Mouse (Mus musculus) forebrain, embryonic 10.5 days (tissue): ENCODE data around the gene Col26a1. TPM values are rescaled to one million over a fixed set of nuclear protein-coding genes. Genes with fewer than 3 reads are reported as not detected.

ENCODE experiments used
- DNase-seq: peaks from one replicate; pipeline ENCODE4 v3.0.0-alpha.2; 2017; ENCODE audit warnings: low spot score; ENCODE audit errors: extremely low spot score
- H3K27ac ChIP-seq: fragments of 300-500 bp; sonication (generic); 2 replicates; pipeline ENCODE4 v1.5.1; 2016; ENCODE audit warnings: mild to moderate bottlenecking
- H3K27me3 ChIP-seq: fragments of 300-500 bp; sonication (generic); 2 replicates; pipeline ENCODE4 v1.6.1; 2016; ENCODE audit warnings: mild to moderate bottlenecking; ENCODE audit not compliant: poor library complexity, severe bottlenecking
- H3K36me3 ChIP-seq: fragments of 300-500 bp; sonication (generic); replicated peaks from 2 replicates; pipeline ENCODE4 v1.6.1; 2016; ENCODE audit warnings: mild to moderate bottlenecking, moderate library complexity
- H3K4me1 ChIP-seq: fragments of 300-500 bp; sonication (generic); 2 replicates; pipeline ENCODE4 v1.6.1; 2016
- H3K4me3 ChIP-seq: fragments of 300-500 bp; sonication (generic); 2 replicates; pipeline ENCODE4 v1.5.1; 2016; ENCODE audit warnings: mild to moderate bottlenecking, moderate library complexity
- H3K9me3 ChIP-seq: fragments of 300-500 bp; sonication (generic); 2 replicates; pipeline ENCODE4 v1.6.1; 2016; ENCODE audit warnings: mild to moderate bottlenecking, moderate library complexity
- whole genome bisulfite sequencing: fragments of 180-500 bp; shearing (Covaris S2); methylation state at CpG from one replicate; pipeline ENCODE4 v1.1.7; 2016; 5-methylcytosine and 5-hydroxymethylcytosine counted together
- polyA plus RNA-seq: library from polyadenylated mRNA; unstranded; fragments of >200 nt; fragmentation: Nextera tagmentation; extraction: Ambion mirVana; gene quantifications from 2 replicates; pipeline ENCODE4 v1.2.1, GENCODE M21; 2016

The Col26a1 gene
- polyA plus RNA-seq, 1 experiment from 2014 or later, result 48.6 TPM

- 80% methylated on average over 3 of the region's 3 CpGs for WGBS
Measured at GRCm38 (mm10) chr5:136830156-136830555, 52.9 kb downstream of the Col26a1 start.

DNA sequence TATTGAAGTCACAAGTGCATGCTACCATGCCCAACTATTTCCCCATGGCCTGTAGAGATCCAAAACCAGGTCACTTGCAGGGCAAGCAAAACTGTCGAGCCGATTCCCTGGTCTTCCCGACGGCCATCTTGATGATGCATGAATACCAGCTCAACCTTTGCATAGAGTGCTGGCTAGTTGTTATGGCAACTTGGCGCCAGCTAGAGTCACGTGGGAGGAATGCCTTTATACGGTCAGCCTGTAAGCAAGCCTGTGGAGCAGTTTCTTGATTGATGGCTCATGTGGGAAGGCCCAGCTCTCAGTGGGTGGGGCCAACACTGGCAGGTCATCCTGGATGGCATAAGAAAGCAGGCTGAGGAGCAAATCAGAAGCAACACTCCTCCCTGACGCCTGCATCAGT lies 61.0 kb downstream of the Col26a1 start:
- 90% methylated on average over 8 of the region's 8 CpGs for WGBS
- Histone ChIP-seq H3K27me3 (no peaks in the 10 kb centered on the region), H3K4me3 (no peak overlapping the region), H3K27ac (no peak overlapping the region), H3K36me3 (peaks cover 14% of the 10 kb centered on the region), H3K9me3 (0 out of 2 replicates have a peak, but pooled peaks cover 11% of the 10 kb centered on the region), H3K4me1 (no peaks in the 10 kb centered on the region)
- no peak for DNase-seq

More at GRCm38 (mm10) chr5:136830156-136830555, 52.9 kb downstream of the Col26a1 start:
- H3K4me1 ChIP-seq, result 0 out of 2 replicates have a peak, but pooled peaks cover 4% of the 10 kb centered on the region
- peaks cover 41% of the 10 kb centered on the region for H3K36me3 ChIP-seq
- no peaks in the 10 kb centered on the region for H3K27me3 ChIP-seq
- no peak overlapping the region for H3K27ac ChIP-seq
- DNase-seq, result no peak
- no peaks in the 10 kb centered on the region for H3K9me3 ChIP-seq
- H3K4me3 ChIP-seq, result no peak overlapping the region

DNA sequence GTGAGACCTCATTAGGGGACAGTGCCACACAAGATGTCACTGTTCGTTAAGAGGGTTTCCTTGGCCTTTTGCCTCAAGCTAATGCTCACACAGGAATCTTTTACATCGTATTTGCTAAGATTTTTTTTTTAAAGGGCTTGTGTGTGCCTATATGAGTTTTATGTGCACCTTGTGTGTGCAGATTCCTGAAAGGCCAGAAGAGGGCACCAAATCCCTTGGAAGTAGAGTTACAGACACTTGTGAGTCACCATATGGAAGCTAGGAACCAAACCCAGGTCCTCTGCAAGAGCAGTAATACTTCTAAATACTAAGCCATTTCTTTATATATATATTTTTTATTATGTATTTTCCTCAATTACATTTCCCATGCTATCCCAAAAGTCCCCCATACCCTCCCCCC lies 62.1 kb downstream of the Col26a1 start:
- WGBS, result 89% methylated on average over 2 of the region's 2 CpGs
- no peak for DNase-seq
- H3K27ac ChIP-seq, result no peak overlapping the region

GRCm38 (mm10) chr5:136819686-136820085 lies 63.3 kb downstream of the Col26a1 start:
- no peaks in the 10 kb centered on the region for H3K4me1 ChIP-seq
- WGBS, result 87% methylated on average over 11 of the region's 11 CpGs
- no peak for DNase-seq
- peaks cover 18% of the 10 kb centered on the region for H3K9me3 ChIP-seq
- no peaks in the 10 kb centered on the region for H3K27me3 ChIP-seq
- H3K36me3 ChIP-seq, result peaks cover 19% of the 10 kb centered on the region
- H3K27ac ChIP-seq, result no peak overlapping the region
- no peak overlapping the region for H3K4me3 ChIP-seq

More for the DNA sequence above, 62.1 kb downstream of the Col26a1 start:
- H3K36me3 ChIP-seq, result peaks cover 14% of the 10 kb centered on the region
- no peaks in the 10 kb centered on the region for H3K4me1 ChIP-seq
- H3K4me3 ChIP-seq, result no peak overlapping the region
- H3K27me3 ChIP-seq, result no peaks in the 10 kb centered on the region
- H3K9me3 ChIP-seq, result 0 out of 2 replicates have a peak, but pooled peaks cover 11% of the 10 kb centered on the region

DNA sequence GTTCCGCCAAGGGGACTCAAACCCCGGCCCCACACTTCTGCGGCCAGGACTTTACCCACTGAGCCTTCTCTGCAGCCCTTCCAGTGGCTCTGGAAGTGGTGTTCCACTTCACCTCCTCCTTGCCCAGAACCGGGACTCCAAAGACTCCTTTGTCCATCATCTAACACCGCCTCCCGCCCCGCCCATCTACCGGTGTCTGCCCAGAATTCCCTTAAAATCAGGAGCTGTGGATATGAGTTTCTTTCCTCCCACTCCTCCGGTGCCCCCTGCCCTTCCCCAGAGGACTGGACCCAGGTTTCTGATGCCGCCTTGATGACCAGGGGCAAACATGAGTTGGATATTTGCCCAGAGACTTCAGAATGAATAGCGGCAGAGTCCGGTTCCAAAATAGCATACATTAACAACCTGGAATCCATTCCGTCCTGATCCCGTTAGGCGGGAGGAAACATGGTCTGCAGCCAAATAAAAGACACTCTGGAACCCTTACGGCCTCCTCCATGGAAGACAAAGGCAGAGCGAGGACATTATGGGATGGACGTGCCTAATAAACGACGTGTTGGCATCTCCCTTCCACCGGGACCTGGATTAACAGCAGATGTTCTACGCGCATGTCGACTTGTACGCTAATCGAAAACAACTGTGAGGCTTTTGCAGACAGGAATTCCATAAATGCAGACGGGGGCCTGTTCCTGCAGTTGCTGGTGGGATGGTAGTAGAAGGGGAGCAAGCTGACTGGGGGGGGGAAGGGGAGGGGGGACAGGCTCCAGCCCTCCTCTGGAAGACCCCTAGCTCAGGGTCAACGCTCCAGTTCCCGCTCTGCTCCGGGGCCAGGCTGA lies 72.3 kb downstream of the Col26a1 start:
- peaks cover 28% of the 10 kb centered on the region for H3K4me1 ChIP-seq
- 63% methylated on average over 30 of the region's 30 CpGs for WGBS

GRCm38 (mm10) chr5:136806379-136807056 lies 76.5 kb downstream of the Col26a1 start:
- WGBS, result 79% methylated on average over 16 of the region's 16 CpGs
- H3K27ac ChIP-seq, result no peak overlapping the region

More for the DNA sequence above, 72.3 kb downstream of the Col26a1 start:
- H3K36me3 ChIP-seq, result peaks cover 5% of the 10 kb centered on the region; the same call in 1 of the 2 replicates
- H3K27me3 ChIP-seq, result no peaks in the 10 kb centered on the region
- peak; percentile 44 for DNase-seq
- H3K4me3 ChIP-seq, result no peak overlapping the region
- peak overlapping the region; percentile 80 for H3K27ac ChIP-seq
- H3K9me3 ChIP-seq, result peaks cover 12% of the 10 kb centered on the region

GRCm38 (mm10) chr5:136805019-136805418 lies 78.0 kb downstream of the Col26a1 start:
- Histone ChIP-seq H3K36me3 (no peaks in the 10 kb centered on the region), H3K4me1 (peaks cover 48% of the 10 kb centered on the region), H3K9me3 (no peaks in the 10 kb centered on the region), H3K4me3 (no peak overlapping the region), H3K27me3 (peaks cover 16% of the 10 kb centered on the region), H3K27ac (peak overlapping the region; percentile 78; the same call in 1 of the 2 replicates)
- 88% methylated on average over 6 of the region's 6 CpGs for WGBS
- no peak for DNase-seq

More at GRCm38 (mm10) chr5:136806379-136807056, 76.5 kb downstream of the Col26a1 start:
- no peak overlapping the region for H3K4me3 ChIP-seq
- peaks cover 15% of the 10 kb centered on the region for H3K27me3 ChIP-seq
- H3K36me3 ChIP-seq, result no peaks in the 10 kb centered on the region
- peaks cover 60% of the 10 kb centered on the region for H3K4me1 ChIP-seq
- no peaks in the 10 kb centered on the region for H3K9me3 ChIP-seq
- DNase-seq, result no peak

DNA sequence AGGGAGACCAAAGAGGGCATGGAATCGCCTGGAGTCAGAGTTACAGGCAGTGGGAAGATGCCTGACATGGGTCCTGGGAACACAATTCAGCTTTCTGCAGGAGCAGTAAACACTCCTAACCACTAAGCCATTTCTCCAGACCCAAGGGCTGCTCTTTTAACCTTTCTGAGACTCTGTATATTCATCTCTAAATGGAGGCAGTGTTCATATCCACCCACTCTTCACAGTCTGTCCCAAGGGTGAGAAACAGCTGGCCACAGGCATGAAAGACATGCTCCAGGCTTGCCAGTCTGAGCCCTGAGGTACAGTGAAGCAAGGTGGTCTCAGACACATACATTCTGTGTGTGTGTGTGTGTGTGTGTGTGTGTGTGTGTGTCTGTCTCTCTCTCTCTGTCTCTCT lies 78.8 kb downstream of the Col26a1 start:
- no peak for DNase-seq
- Histone ChIP-seq H3K27ac (peak overlapping the region; percentile 78; the same call in 1 of the 2 replicates), H3K9me3 (no peaks in the 10 kb centered on the region), H3K4me1 (peaks cover 47% of the 10 kb centered on the region), H3K27me3 (peaks cover 16% of the 10 kb centered on the region), H3K36me3 (no peaks in the 10 kb centered on the region), H3K4me3 (no peak overlapping the region)
- WGBS, result 72% methylated on average over 1 of the region's 1 CpGs

DNA sequence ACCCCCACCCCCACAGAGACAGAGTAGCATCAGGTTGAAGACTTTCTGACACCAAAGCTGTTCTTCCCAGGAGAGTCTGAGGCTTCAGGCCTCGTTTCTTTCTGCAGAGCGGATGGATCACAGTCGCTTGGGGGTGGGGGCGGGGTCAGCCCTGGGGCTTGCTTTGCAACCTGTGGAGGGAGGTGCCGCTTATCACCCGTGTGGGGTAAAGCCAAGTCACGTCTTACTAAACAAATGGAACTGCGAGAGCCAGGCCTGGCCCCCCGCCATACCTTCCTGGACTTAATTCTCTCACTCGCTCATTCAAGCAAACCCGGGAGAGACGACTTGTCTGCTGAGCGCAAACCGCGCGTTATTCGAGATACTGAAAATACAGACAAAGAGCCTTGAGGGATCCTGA lies 80.3 kb downstream of the Col26a1 start:
- WGBS, result 6% methylated on average over 17 of the region's 17 CpGs
- peak; percentile 30 for DNase-seq
- Histone ChIP-seq H3K27me3 (peaks cover 16% of the 10 kb centered on the region), H3K9me3 (no peaks in the 10 kb centered on the region), H3K36me3 (no peaks in the 10 kb centered on the region), H3K27ac (peak overlapping the region; percentile 78), H3K4me3 (peak overlapping the region; percentile 38), H3K4me1 (peaks cover 47% of the 10 kb centered on the region)

GRCm38 (mm10) chr5:136796917-136797316 lies 86.1 kb downstream of the Col26a1 start:
- H3K27ac ChIP-seq, result peak overlapping the region; percentile 51; the same call in 1 of the 2 replicates
- no peaks in the 10 kb centered on the region for H3K9me3 ChIP-seq
- no peak for DNase-seq
- no peaks in the 10 kb centered on the region; the same call in 1 of the 2 replicates for H3K36me3 ChIP-seq
- peaks cover 11% of the 10 kb centered on the region for H3K4me1 ChIP-seq
- H3K27me3 ChIP-seq, result peaks cover 5% of the 10 kb centered on the region
- WGBS, result 37% methylated on average over 2 of the region's 2 CpGs
- no peak overlapping the region for H3K4me3 ChIP-seq

- H3K27ac ChIP-seq, result no peak overlapping the region
- 92% methylated on average over 15 of the region's 15 CpGs for WGBS
- peaks cover 16% of the 10 kb centered on the region for H3K4me1 ChIP-seq
- H3K9me3 ChIP-seq, result no peaks in the 10 kb centered on the region
- no peak for DNase-seq
- no peak overlapping the region for H3K4me3 ChIP-seq
- no peaks in the 10 kb centered on the region; the same call in 1 of the 2 replicates for H3K36me3 ChIP-seq
- H3K27me3 ChIP-seq, result no peaks in the 10 kb centered on the region
Measured at GRCm38 (mm10) chr5:136793807-136794206, 89.2 kb downstream of the Col26a1 start.

- DNase-seq, result no peak
- H3K36me3 ChIP-seq, result no peaks in the 10 kb centered on the region; the same call in 1 of the 2 replicates
- H3K27ac ChIP-seq, result 0 out of 2 replicates have a peak overlapping the region, but pooled peaks have one; percentile 6
- 86% methylated on average over 10 of the region's 10 CpGs for WGBS
- no peaks in the 10 kb centered on the region for H3K27me3 ChIP-seq
- H3K4me1 ChIP-seq, result peaks cover 16% of the 10 kb centered on the region
- H3K9me3 ChIP-seq, result no peaks in the 10 kb centered on the region
- no peak overlapping the region for H3K4me3 ChIP-seq
Measured at GRCm38 (mm10) chr5:136792541-136792940, 90.5 kb downstream of the Col26a1 start.
